Mouse (Mus musculus) embryonic facial prominence, embryonic 14.5 days (tissue): ENCODE measurements around the gene Bst2. TPM values are rescaled to one million over a fixed set of nuclear protein-coding genes. Genes with fewer than 3 reads are reported as not detected.

Experiments used
- ATAC-seq: fragments of 200-750 bp; cut with Nextera tagmentation; 2 replicates; pipeline ENCODE4 v1.8.0; 2017; ENCODE audit warnings: low read depth, moderate number of reproducible peaks, moderate TSS enrichment
- DNase-seq: peaks from one replicate; pipeline ENCODE4 v3.0.0-alpha.2; 2015; ENCODE audit warnings: low spot score
- H3K27ac ChIP-seq: fragments of 300-500 bp; sonication (generic); replicated peaks from 2 replicates; pipeline ENCODE4 v1.5.1; 2014; ENCODE audit warnings: low read depth, mild to moderate bottlenecking, low read length, moderate library complexity
- H3K27me3 ChIP-seq: fragments of 300-500 bp; sonication (generic); replicated peaks from 2 replicates; pipeline ENCODE4 v1.6.1; 2014; ENCODE audit warnings: low read length; ENCODE audit not compliant: control insufficient read depth, insufficient read depth
- H3K36me3 ChIP-seq: fragments of 300-500 bp; sonication (generic); 2 replicates; pipeline ENCODE4 v1.6.1; 2014; ENCODE audit warnings: low read length, mixed read lengths; ENCODE audit not compliant: control insufficient read depth, insufficient read depth
- H3K4me1 ChIP-seq: fragments of 300-500 bp; sonication (generic); 2 replicates; pipeline ENCODE4 v1.6.1; 2014; ENCODE audit warnings: antibody characterized with exemption, low read length; ENCODE audit not compliant: control insufficient read depth, insufficient read depth
- H3K4me2 ChIP-seq: fragments of 300-500 bp; sonication (generic); 2 replicates; pipeline ENCODE4 v1.6.1; 2014; ENCODE audit warnings: low read depth, mild to moderate bottlenecking, low read length, moderate library complexity, mixed read lengths
- H3K4me3 ChIP-seq: fragments of 300-500 bp; sonication (generic); 2 replicates; pipeline ENCODE4 v1.5.1; 2014; ENCODE audit warnings: low read depth, mild to moderate bottlenecking, low read length
- H3K9ac ChIP-seq: fragments of 300-500 bp; sonication (generic); 2 replicates; pipeline ENCODE4 v1.6.1; 2014; ENCODE audit warnings: low read depth, mild to moderate bottlenecking, low read length, moderate library complexity, mixed read lengths
- H3K9me3 ChIP-seq: fragments of 300-500 bp; sonication (generic); 2 replicates; pipeline ENCODE4 v1.6.1; 2016; ENCODE audit warnings: low read length; ENCODE audit not compliant: control insufficient read depth
- WGBS: fragments of 180-500 bp; shearing (Covaris S2); extraction: QIAGEN DNeasy Blood & Tissue Kit; methylation state at CpG from one replicate; pipeline ENCODE4 v1.1.7; 2014; 5-methylcytosine and 5-hydroxymethylcytosine counted together
- polyA plus RNA-seq: library from polyadenylated mRNA; unstranded; fragments of >200 nt; fragmentation: Nextera tagmentation; extraction: Ambion mirVana; gene quantifications from 2 replicates; pipeline ENCODE4 v1.2.1, GENCODE M21; 2014

Bst2 gene
- polyA plus RNA-seq, 1 experiment from 2014 or later: 16.2 TPM

DNA sequence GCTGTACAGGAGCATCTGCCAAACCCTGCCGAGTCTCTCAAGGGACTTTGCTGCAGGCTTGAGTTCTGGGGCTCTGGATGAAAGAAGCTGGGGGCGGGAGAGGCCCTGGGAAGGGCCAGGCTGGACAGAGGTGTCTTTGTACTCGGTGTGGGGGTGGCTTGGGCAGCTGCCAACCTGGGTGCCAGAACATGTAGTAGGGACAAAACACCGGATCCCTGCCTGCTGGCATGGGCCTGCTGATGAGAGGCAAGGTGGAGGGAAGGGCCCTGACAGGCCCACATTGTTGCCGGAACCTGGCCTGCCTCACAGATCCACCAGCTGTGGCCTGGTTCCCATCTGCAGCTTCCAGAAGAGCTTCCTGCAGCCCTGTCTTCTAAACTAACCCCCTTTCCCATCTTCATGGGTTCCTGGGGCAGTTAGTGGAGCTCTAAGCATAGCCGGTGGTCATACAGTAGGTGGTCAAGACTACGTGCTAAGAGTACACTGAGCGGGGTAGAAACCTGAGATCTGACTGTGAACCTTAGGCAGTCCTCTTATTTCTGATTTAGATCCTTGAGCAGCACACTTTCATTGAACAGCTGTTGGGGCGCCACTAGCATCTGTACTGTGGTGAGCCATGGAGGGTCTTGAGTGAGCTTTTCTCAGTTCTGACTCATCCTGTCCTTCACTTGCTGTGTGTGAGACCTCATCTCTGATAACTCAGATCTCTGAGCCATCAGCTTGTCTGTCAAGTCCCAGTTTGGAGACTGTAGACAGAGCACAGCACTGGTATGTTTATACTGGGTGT is 35.8 kb upstream of the Bst2 start:
- no peaks in the 10 kb centered on the region for H3K36me3 ChIP-seq
- 0 out of 2 replicates have a peak overlapping the region, but pooled peaks have one; percentile 28 for H3K9ac ChIP-seq
- H3K27ac ChIP-seq: no peak overlapping the region; the same call in 1 of the 2 replicates
- no peaks in the 10 kb centered on the region for H3K9me3 ChIP-seq
- H3K4me1 ChIP-seq: peaks cover 19% of the 10 kb centered on the region; the same call in 1 of the 2 replicates
- whole genome bisulfite sequencing: 74% methylated on average over 8 of the region's 9 CpGs
- DNase-seq (peak; percentile 81), ATAC-seq (no peak)
- no peaks in the 10 kb centered on the region for H3K27me3 ChIP-seq
- no peak overlapping the region for H3K4me3 ChIP-seq
- peak overlapping the region; percentile 5; the same call in 1 of the 2 replicates for H3K4me2 ChIP-seq

DNA sequence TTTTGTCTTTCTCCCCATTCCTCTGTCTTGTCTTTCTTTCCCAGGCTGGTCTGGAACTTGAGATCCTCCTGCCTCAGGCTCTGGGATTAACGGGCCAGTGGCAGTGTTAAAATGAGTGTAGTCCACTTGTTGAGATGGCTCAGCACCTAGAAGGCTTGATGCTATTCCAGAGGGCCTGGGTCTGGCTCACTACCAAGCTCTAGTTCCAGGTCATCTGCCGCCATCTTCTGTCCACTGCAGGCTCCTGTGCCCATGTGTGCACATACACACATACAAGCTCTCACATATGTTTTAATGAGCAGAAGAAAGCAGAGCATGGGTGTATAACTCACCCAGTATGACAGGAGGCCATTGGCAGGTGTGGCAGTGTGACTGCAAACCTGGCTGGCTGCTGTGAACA is 34.8 kb upstream of the Bst2 start:
- DNase-seq (no peak), ATAC-seq (no peak)
- Histone ChIP-seq H3K4me1 (peaks cover 19% of the 10 kb centered on the region; the same call in 1 of the 2 replicates), H3K4me3 (no peak overlapping the region), H3K9ac (no peak overlapping the region), H3K9me3 (no peaks in the 10 kb centered on the region), H3K36me3 (no peaks in the 10 kb centered on the region), H3K27ac (no peak overlapping the region), H3K4me2 (peak overlapping the region; percentile 87; the same call in 1 of the 2 replicates), H3K27me3 (no peaks in the 10 kb centered on the region; the same call in 1 of the 2 replicates)
- 82% methylated on average over 2 of the region's 2 CpGs for WGBS

DNA sequence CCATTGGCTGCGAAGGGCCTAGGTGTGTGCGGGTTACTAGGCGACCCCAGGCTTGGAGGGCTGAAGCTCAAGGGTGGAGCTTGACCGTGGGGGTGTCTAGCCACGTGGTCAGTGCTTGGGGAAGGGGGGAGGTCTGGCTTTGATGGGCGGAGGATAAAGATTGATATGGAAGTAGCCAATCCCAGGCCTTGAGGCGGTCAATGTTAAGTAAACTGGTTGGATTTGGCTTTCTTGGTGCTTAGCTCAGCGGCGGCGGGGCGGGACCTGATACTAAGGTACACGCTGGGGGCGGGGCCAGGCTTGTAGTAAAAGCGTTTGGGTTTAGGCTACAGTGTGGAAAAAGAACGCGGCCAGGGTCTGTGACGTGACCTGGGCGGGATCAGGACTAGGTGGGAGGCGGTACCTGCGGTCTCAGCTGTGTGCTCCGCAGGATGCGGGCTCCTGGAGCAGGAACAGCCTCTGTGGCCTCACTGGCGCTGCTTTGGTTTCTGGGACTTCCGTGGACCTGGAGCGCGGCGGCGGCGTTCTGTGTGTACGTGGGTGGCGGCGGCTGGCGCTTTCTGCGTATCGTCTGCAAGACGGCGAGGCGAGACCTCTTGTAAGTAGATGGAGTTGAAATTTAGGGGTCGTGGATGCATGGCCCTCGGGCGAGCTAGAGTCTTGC is 33.2 kb upstream of the Bst2 start:
- Histone ChIP-seq H3K4me3 (peak overlapping the region; percentile 62), H3K4me2 (peak overlapping the region; percentile 87), H3K27me3 (no peaks in the 10 kb centered on the region; the same call in 1 of the 2 replicates), H3K36me3 (no peaks in the 10 kb centered on the region), H3K27ac (peak overlapping the region; percentile 81), H3K4me1 (peaks cover 19% of the 10 kb centered on the region; the same call in 1 of the 2 replicates), H3K9ac (peak overlapping the region; percentile 74), H3K9me3 (no peaks in the 10 kb centered on the region)
- peak; percentile 99 for DNase-seq
- ATAC-seq: peak; percentile 91
- WGBS: under 1% methylated on average over 39 of the region's 41 CpGs

DNA sequence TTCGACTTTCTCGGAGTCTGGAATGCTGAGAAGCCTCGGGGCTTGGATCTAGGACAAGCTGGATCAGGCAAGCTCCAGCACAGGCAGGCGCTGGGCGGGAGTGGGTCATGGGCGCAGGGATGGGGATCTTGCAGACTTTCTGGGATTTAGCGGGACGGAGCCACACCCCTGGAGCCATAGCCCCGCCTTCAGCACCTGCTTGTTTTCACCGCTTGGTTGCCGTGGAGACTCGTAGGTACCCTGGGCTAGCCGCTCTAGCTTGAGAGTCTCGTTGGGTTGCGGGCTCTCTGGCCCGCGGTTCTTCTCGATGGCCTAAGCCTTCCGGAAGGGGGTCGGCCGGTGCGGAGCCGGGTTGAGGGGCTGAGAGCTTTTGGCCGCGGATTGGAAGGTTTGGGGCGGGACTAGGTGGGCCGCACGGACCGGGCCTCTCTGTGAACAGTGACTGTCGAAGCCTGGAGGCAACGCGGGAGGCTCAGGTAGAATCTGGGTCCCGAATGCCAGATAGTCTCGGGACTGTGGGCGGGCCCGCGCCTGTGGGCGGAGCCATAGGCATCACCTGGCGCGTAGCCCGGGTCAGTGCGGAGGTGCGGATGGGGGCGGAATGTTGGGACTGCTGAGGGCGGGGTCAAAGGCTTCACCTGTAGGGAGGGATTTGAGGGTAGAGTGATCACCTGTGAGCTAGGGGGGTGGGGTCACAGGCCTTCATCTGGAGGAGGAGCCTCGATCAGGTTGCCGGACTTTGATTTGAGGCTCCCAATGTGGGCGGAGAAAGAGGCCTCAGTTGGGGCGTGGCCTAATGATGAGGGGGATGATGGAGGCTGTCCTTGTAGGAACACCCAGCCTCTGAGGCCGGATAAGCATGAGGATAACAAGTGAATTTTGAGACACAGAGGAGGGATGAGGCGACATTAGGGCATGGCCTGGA is 32.4 kb upstream of the Bst2 start:
- Histone ChIP-seq H3K9ac (peak overlapping the region; percentile 74), H3K27ac (peak overlapping the region; percentile 81), H3K4me3 (peak overlapping the region; percentile 62), H3K27me3 (no peaks in the 10 kb centered on the region; the same call in 1 of the 2 replicates), H3K4me1 (peaks cover 19% of the 10 kb centered on the region; the same call in 1 of the 2 replicates), H3K9me3 (no peaks in the 10 kb centered on the region), H3K4me2 (peak overlapping the region; percentile 87), H3K36me3 (no peaks in the 10 kb centered on the region)
- under 1% methylated on average over 47 of the region's 51 CpGs for WGBS
- peak; percentile 75 for ATAC-seq
- DNase-seq: peak; percentile 96

GRCm38 (mm10) chr8:71568941-71569340 is 31.7 kb upstream of the Bst2 start:
- peak overlapping the region; percentile 74; the same call in 1 of the 2 replicates for H3K9ac ChIP-seq
- H3K4me1 ChIP-seq: peaks cover 19% of the 10 kb centered on the region; the same call in 1 of the 2 replicates
- DNase-seq: no peak
- WGBS: 10% methylated on average over 6 of the region's 6 CpGs
- no peak for ATAC-seq
- H3K4me3 ChIP-seq: peak overlapping the region; percentile 62
- no peaks in the 10 kb centered on the region; the same call in 1 of the 2 replicates for H3K27me3 ChIP-seq
- peak overlapping the region; percentile 87 for H3K4me2 ChIP-seq
- peak overlapping the region; percentile 81; the same call in 1 of the 2 replicates for H3K27ac ChIP-seq
- no peaks in the 10 kb centered on the region for H3K9me3 ChIP-seq
- no peaks in the 10 kb centered on the region for H3K36me3 ChIP-seq

DNA sequence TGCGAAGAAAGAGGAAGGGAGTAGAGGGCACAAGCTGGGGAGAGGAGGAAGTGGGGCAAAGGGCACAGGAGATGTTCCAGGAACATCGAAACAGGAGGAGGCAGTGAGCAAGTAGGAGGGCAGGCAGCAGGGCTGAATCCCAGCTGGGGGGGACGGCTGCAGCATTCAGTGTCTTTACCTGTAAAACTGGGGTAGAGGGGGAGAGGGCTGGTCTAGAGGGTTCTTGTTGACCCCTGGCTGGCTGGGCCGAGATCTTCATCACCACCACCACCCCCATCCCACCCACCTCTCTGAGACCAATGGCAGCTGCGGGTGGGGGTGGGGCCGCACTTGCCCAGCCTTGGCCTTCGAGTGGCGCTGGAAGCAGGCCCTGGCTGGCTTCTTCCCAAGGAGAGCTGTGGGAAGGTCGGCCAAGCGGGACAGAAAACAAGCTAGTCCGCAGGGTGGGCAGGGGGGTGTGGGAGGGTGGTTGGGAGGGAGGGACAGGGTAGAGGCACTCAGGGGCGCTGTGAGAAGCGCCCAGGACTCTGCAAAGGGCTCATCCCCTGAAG is 31.2 kb upstream of the Bst2 start, which contains the start of gene Slc27a1:
Gene Slc27a1, plus strand, starts transcription at position 496 of the 551 bp plus-strand sequence.
- peaks cover 3% of the 10 kb centered on the region; the same call in 1 of the 2 replicates for H3K27me3 ChIP-seq
- H3K36me3 ChIP-seq: no peaks in the 10 kb centered on the region
- peak within 1 kb of the TSS; percentile 87 for H3K4me2 ChIP-seq
- WGBS: 8% methylated on average over 13 of the region's 13 CpGs
- peak within 1 kb of the TSS; percentile 62 for H3K4me3 ChIP-seq
- H3K4me1 ChIP-seq: peaks cover 19% of the 10 kb centered on the region; the same call in 1 of the 2 replicates
- ATAC-seq: no peak
- no peak for DNase-seq
- peak within 1 kb of the TSS; percentile 81 for H3K27ac ChIP-seq
- H3K9ac ChIP-seq: peak within 1 kb of the TSS; percentile 74
- H3K9me3 ChIP-seq: no peaks in the 10 kb centered on the region

DNA sequence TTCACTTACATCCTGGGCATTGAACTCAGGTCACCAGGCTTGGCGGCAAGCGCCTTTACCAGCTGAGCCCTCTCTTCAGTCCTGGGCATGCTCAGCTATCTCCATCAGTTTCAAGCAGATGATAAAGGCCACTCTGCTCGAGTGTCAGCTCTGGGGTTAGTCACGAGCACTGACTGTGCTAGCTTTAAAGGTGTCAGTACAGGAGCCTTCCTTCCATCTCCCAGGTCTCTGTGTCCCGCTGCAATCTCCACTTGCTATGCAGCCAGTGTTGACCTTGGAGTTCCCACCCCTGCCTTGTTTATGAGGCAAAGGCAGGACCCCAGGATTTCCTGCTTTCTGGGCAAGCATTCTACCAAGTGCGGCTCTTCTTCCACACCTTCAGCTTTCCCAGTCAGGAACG is 30.3 kb upstream of the Bst2 start:
- WGBS: 70% methylated on average over 7 of the region's 7 CpGs
- no peak overlapping the region for H3K27ac ChIP-seq
- H3K4me3 ChIP-seq: no peak overlapping the region
- no peak overlapping the region for H3K9ac ChIP-seq
- peaks cover 11% of the 10 kb centered on the region for H3K27me3 ChIP-seq
- H3K36me3 ChIP-seq: no peaks in the 10 kb centered on the region
- H3K4me1 ChIP-seq: peaks cover 15% of the 10 kb centered on the region; the same call in 1 of the 2 replicates
- H3K9me3 ChIP-seq: no peaks in the 10 kb centered on the region
- DNase-seq (no peak), ATAC-seq (no peak)
- H3K4me2 ChIP-seq: no peak overlapping the region
